Mouse (Mus musculus): ENCODE measurements around the gene Oaz2.

GRCm38 (mm10) chr9:65642546-65642945 lies 25.3 kb upstream of the Oaz2 start:
- TF ChIP-seq CTCF (IDR thresholded peaks at IDR 0.05; ENCODE audit: low read depth) = no peak
- no peak for TF ChIP-seq EP300 (IDR thresholded peaks at IDR 0.05; ENCODE audit: low read depth)

All from liver, embryonic 14.5 days (tissue).